Mouse (Mus musculus) ES-E14 (cell line): ENCODE results near the gene Prr36. TPM values are rescaled to one million over a fixed set of nuclear protein-coding genes. Genes with fewer than 3 reads are reported as not detected.

Experiments used
- DNase-seq: peaks from one replicate; pipeline ENCODE4 v3.0.0-alpha.2; 2013; ENCODE audit warnings: low read depth, low spot score
- H3K27ac ChIP-seq: 2 replicates; pipeline ENCODE4 v1.5.1; 2012; ENCODE audit warnings: low read depth, mild to moderate bottlenecking, low read length, moderate library complexity, mixed read lengths; ENCODE audit not compliant: poor library complexity, insufficient read depth, severe bottlenecking
- H3K36me3 ChIP-seq: 2 replicates; pipeline ENCODE4 v1.6.1; 2012; ENCODE audit warnings: mild to moderate bottlenecking, low read length, moderate library complexity, mixed read lengths; ENCODE audit not compliant: control insufficient read depth, poor library complexity, insufficient read depth, severe bottlenecking
- H3K4me1 ChIP-seq, 2 experiments: fragments of 150-350 bp in 1 of 2; sonication (generic) in 1 of 2; 2 replicates each; pipeline ENCODE4 v1.6.1; 2012; ENCODE audit warnings: low read length in 2 of 2, mild to moderate bottlenecking in 1 of 2, mixed read lengths in 1 of 2; ENCODE audit not compliant: control insufficient read depth in 2 of 2, insufficient read depth in 2 of 2, poor library complexity in 1 of 2
- H3K4me3 ChIP-seq, 2 experiments: fragments of 150-350 bp in 1 of 2; sonication (generic) in 1 of 2; 2 replicates each; pipeline ENCODE4 v1.5.1; 2012; ENCODE audit warnings: low read length in 2 of 2, low read depth in 1 of 2, mild to moderate bottlenecking in 1 of 2, mixed read lengths in 1 of 2; ENCODE audit not compliant: insufficient read depth in 1 of 2, poor library complexity in 1 of 2, severe bottlenecking in 1 of 2
- H3K9ac ChIP-seq: 2 replicates; pipeline ENCODE4 v1.6.1; 2012; ENCODE audit warnings: low read depth, mild to moderate bottlenecking, low read length, mixed read lengths; ENCODE audit not compliant: poor library complexity, insufficient read depth, severe bottlenecking
- H3K9me3 ChIP-seq: fragments of 150-350 bp; sonication (generic); 2 replicates; pipeline ENCODE4 v1.6.1; 2012; ENCODE audit warnings: low read depth, mild to moderate bottlenecking, low read length; ENCODE audit not compliant: control insufficient read depth, insufficient read depth
- CHD2 ChIP-seq: IDR thresholded peaks from 2 replicates; pipeline ENCODE4 v1.6.1; 2014; ENCODE audit warnings: mild to moderate bottlenecking, low read depth, low read length, inconsistent platforms
- HCFC1 ChIP-seq: IDR thresholded peaks from 2 replicates; pipeline ENCODE4 v1.6.1; 2012; ENCODE audit warnings: low read length, inconsistent platforms, borderline replicate concordance; ENCODE audit not compliant: insufficient read depth
- MAFK ChIP-seq: IDR thresholded peaks from 2 replicates; pipeline ENCODE4 v1.6.1; 2014; ENCODE audit warnings: mild to moderate bottlenecking, low read depth, low read length, inconsistent platforms; ENCODE audit not compliant: insufficient read depth
- ZC3H11A ChIP-seq: IDR thresholded peaks from 2 replicates; pipeline ENCODE4 v1.6.1; 2012; ENCODE audit warnings: low read depth, mild to moderate bottlenecking, inconsistent platforms, low read length, borderline replicate concordance
- ZNF384 ChIP-seq: IDR thresholded peaks from 2 replicates; pipeline ENCODE4 v1.6.1; 2012; ENCODE audit warnings: low read depth, low read length, inconsistent platforms
- in situ Hi-C, 2 experiments: fragments of 600-800 bp; cut with MboI; formaldehyde crosslinking; loops; one replicate each; pipeline ENCODE4 v1.15.1; 2025; ENCODE audit warnings: low sequenced_read_pairs in 2 of 2, inconsistent platforms in 1 of 2; ENCODE audit not compliant: unreplicated experiment in 2 of 2
- total RNA-seq: library from RNA; depleted of rRNA; stranded (reverse); fragments of 300-350 nt; gene quantifications from 2 replicates; pipeline ENCODE4 v1.2.3, GENCODE M21; 2012

Prr36 gene
- total RNA-seq, 1 experiment = 0.54 TPM

- TF ChIP-seq MAFK (no peak), ZC3H11A (no peak), HCFC1 (no peak), ZNF384 (no peak), CHD2 (no peak)
- H3K9ac ChIP-seq = no peak overlapping the region
- in situ Hi-C loops = no loop called here
- no peaks in the 10 kb centered on the region for H3K9me3 ChIP-seq
- H3K4me3 ChIP-seq = no peak overlapping the region
- peaks cover 0 to 13% of the 10 kb centered on the region in 2 experiments; a peak in 2 of 4 replicates for H3K4me1 ChIP-seq
- no peak overlapping the region for H3K27ac ChIP-seq
- H3K36me3 ChIP-seq = no peaks in the 10 kb centered on the region
- DNase-seq = no peak
Measured at GRCm38 (mm10) chr8:4192305-4192704, 25.0 kb downstream of the Prr36 start.

- H3K36me3 ChIP-seq = no peaks in the 10 kb centered on the region
- DNase-seq = no peak
- in situ Hi-C loops = no loop called here
Measured at GRCm38 (mm10) chr8:4189031-4189722, 28.1 kb downstream of the Prr36 start.

GRCm38 (mm10) chr8:4188605-4189004 is 28.7 kb downstream of the Prr36 start:
- Histone ChIP-seq H3K4me3 (no peak overlapping the region), H3K4me1 (peaks cover 0 to 11% of the 10 kb centered on the region in 2 experiments; a peak in 2 of 4 replicates), H3K9me3 (no peaks in the 10 kb centered on the region), H3K9ac (no peak overlapping the region), H3K27ac (no peak overlapping the region), H3K36me3 (no peaks in the 10 kb centered on the region)
- DNase-seq = no peak
- TF ChIP-seq ZNF384 = no peak
- TF ChIP-seq ZC3H11A = no peak
- no peak for TF ChIP-seq CHD2
- no peak for TF ChIP-seq HCFC1
- no peak for TF ChIP-seq MAFK
- in situ Hi-C loops = no loop called here

More at GRCm38 (mm10) chr8:4189031-4189722, 28.1 kb downstream of the Prr36 start:
- H3K4me3 ChIP-seq = no peak overlapping the region
- peaks cover 0 to 13% of the 10 kb centered on the region in 2 experiments; a peak in 2 of 4 replicates for H3K4me1 ChIP-seq
- no peak overlapping the region for H3K27ac ChIP-seq
- H3K9ac ChIP-seq = no peak overlapping the region
- TF ChIP-seq CHD2 (no peak), ZNF384 (no peak), MAFK (no peak), HCFC1 (no peak), ZC3H11A (no peak)
- H3K9me3 ChIP-seq = no peaks in the 10 kb centered on the region

DNA sequence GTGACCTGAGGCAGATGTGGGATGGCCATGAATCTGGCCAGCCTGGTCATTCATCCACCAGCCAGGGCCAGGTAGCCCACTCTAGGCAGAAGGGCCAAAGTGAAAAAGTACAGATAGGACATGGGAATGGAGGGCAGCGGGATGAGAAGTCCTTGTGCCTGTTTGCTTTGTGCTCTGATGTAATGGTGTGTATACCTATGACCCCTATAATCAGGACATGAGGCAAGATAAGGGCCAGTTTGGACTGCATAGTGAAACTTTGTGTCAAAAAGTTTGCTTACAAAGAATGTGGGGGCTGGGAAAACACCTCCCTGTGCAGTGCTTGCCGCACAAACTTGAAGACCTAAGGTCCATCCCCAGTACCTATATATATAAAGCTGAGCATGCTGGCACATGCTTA is 31.1 kb downstream of the Prr36 start:
- TF ChIP-seq CHD2 (no peak), ZC3H11A (no peak), ZNF384 (no peak)
- DNase-seq = no peak

GRCm38 (mm10) chr8:4183409-4183808 is 33.9 kb downstream of the Prr36 start:
- Histone ChIP-seq H3K9ac (no peak overlapping the region), H3K9me3 (no peaks in the 10 kb centered on the region), H3K4me1 (no peaks in the 10 kb centered on the region), H3K36me3 (no peaks in the 10 kb centered on the region), H3K4me3 (no peak overlapping the region), H3K27ac (no peak overlapping the region)
- in situ Hi-C loops = no loop called here
- DNase-seq = no peak
- TF ChIP-seq MAFK (no peak), ZC3H11A (no peak), HCFC1 (no peak), CHD2 (no peak), ZNF384 (no peak)

More for the DNA sequence above, 31.1 kb downstream of the Prr36 start:
- in situ Hi-C loops = no loop called here
- H3K27ac ChIP-seq = no peak overlapping the region
- no peak overlapping the region for H3K9ac ChIP-seq
- H3K9me3 ChIP-seq = no peaks in the 10 kb centered on the region
- no peaks in the 10 kb centered on the region for H3K36me3 ChIP-seq
- H3K4me1 ChIP-seq = no peaks in the 10 kb centered on the region
- no peak overlapping the region for H3K4me3 ChIP-seq
